Mouse (Mus musculus) cerebellum, adult 9-11 months (tissue): Measurements from ENCODE around the gene Kif17.
A peak's percentile ranks its signal among the peaks of the same experiment; 100 is the strongest.
"Not testable (repeated sequence)": the region's sequence is repeated elsewhere in the genome, so short reads cannot be mapped to it uniquely, and the experiment has no call there.

ENCODE experiments used
- DNase-seq: peaks from one replicate; pipeline ENCODE4 v3.0.0; 2022

Kif17 gene

DNA sequence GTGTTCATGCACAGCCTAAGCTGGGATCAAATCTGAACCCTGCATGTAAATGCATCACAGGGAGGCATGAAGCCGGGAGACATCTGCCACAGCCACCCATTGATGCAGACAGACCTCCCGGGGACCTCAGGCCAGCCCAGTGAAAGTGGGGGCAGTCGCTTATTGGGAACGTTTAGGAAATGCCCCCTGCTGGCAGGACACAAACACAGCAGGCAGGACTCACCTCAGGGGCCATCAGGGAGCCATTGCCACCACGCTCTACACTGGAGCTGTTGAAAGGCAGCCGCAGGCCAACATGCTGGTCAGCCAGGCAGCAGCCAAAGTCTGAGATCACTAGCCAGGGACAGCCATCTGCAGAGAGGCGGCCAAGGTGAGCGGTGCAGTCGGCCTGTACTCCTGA, 65.5 kb downstream of the Kif17 start:
- DNase-seq = no peak

DNA sequence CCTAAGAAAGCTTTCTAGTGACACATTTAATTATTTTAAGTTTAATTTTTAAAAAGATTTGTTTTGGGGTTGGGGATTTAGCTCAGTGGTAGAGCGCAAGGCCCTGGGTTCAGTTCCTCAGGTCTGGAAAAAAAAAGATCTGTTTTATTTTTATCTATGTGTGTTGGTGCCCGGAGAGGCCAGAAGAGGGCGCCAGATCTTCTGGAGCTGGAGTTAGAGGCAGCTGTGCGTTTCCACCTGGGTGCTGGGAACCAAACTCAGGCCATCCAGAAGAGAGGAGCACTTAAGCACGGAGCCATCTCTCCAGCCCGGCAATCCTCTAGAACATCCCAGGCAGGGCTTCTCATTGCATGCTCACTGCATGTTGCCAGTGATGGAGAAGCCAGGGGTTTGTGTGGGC, 66.1 kb downstream of the Kif17 start:
- DNase-seq = no peak

DNA sequence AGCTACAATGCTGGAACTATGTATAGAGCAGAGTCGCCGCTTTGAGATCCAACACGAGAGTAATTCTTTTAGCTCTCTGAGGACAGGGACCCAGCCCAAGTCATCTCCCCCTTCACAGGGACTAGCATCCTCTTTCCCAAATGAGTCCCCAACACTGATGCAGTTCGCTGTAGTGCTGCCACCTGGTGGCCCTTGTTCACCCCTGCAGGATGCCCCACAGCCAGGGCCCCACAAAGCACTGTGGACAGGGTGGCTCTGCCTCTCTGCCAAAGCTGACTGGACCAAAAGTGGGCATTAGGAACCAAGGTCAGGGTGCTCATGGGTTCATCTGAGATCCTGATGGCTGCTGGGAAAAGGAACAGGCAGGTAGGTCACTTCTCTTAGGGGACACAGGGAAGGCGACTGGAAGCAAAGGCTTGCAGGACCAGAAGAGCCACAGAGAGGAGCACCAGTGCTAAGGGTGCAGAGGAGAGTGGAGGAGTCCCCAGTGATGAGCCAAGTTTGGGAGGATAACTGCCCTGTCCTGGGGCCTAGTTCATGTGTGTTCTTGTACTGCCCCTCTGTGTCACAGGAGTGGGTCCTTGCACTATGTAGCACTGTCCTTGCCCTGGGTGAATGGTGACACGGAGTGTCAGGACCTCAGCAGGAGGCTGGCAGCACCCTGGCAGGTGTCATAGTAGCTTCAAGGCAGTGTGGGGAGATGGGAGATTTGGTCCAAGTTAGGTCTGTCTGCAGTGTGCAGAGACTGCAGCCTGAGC, 68.5 kb downstream of the Kif17 start:
- DNase-seq = no peak

DNA sequence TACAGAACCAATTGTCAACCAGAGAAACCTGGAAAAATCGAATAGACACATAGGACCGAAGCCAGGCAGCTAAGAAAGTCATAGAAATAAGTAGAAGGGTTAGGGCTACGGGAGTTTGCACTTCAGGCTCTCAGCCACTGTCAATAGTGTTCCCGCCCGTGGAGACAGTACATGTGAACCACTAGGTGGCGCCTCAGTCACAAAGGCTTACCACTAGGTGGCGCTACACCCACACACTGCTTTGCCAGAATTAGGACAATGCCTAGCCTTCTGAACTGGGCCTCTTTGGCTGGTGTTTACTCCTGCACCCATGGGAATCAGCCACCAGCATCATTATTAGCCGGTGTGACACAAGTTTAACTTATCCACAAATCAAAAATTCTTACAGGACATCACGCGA, 69.3 kb downstream of the Kif17 start:
- peak; percentile 86 for DNase-seq

DNA sequence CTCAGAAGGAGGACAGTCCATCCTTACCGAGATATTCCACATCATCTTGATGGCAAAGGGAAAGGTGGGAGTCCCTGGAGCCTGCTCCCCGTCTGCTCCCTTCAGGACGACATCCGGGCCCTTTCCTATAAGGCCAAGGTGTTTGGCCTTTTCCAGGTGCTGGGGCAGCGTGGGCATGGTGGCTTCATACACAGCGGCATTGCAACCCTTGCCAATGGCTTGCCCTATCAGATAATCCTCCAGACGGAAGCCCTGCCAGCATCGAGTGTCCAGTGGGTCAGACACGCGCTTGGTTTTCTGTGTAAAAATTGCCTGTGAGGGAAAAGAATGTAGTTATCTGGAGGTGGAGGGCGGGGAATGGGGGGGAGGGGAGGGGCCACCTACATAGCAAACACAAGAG, 70.5 kb downstream of the Kif17 start:
- no peak for DNase-seq

- DNase-seq = no peak
Measured at GRCm38 (mm10) chr4:138321488-138321887, 71.3 kb downstream of the Kif17 start.

- no peak for DNase-seq
Measured at GRCm38 (mm10) chr4:138322692-138323091, 72.5 kb downstream of the Kif17 start.

DNA sequence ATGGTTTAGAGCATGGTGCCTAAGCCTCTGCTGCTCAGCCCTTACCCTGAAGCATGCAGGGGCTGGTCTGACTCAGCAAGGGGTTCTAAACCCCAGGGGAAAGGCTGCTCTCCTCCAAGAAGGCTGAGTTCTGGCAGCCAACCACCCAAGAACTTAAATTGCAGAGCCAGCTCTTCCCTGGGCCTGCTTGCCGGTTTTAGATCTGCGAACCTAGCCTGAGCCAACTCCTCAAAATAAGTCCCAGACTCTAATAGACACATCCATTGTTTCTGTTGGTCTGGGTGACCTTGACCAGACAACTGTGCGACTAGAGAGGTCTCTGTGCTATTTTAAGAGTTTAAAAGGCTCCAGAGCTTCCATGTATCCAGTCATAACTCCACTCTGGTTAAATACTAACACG, 73.5 kb downstream of the Kif17 start:
- DNase-seq = no peak

DNA sequence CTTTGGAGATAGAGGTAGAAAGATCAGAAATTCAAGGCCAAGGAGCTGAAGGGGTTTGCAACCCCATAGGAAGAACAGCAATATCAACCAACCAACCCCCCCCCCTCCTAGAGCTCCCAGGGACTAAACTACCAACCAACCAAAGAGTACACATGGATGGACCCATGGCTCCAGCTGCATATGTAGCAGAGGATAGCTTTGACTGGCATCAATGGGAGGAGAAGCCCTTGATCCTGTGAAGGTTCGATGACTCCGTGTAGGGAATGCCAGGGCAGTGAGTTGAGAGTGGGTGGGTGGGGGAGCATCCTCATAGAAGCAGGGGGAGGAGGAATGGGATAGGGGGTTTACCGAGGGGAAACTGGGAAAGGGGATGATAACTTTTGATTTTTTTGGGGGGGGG, 74.2 kb downstream of the Kif17 start:
- DNase-seq = no peak

- peak; percentile 96 for DNase-seq
Measured at GRCm38 (mm10) chr4:138325466-138326076, 75.3 kb downstream of the Kif17 start.

DNA sequence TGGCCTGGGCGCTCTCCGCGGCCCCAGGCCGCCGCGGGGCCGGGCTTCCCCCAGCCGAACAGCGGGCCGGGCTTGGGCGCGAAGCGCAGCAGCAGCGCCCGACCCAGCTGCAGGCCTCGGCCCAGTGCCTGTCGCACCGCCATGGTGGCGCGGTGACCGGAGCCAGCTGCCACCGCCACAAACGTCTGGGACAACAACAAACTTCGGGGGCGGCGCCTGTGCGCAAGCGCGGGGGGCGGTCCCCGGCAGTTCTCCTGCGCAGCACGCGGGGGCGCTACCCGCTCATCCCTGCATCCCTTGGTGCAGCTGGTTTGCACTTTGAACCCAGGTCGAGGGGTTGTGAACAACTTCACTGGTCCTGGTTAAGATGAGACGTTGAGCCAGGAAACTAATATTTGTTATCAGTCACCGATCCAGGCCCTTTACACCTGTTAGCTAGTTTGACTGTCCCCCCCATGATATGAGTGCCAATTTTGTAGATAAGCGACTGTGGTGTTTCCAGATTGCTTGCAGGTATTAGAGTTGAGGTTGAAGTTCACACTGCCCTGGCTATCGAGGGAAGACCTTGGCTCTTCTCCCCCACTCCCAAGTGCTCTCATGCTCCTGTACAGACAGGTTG, 76.0 kb downstream of the Kif17 start, which contains the start of gene Pink1:
Gene Pink1 (minus strand): TSS at position 231 of the 619 bp plus-strand sequence.
- DNase-seq = peak; percentile 93

- DNase-seq = not testable (repeated sequence)
Measured at GRCm38 (mm10) chr4:138327155-138327554, 76.9 kb downstream of the Kif17 start.

- DNase-seq = no peak
Measured at GRCm38 (mm10) chr4:138327891-138328470, 77.7 kb downstream of the Kif17 start.

DNA sequence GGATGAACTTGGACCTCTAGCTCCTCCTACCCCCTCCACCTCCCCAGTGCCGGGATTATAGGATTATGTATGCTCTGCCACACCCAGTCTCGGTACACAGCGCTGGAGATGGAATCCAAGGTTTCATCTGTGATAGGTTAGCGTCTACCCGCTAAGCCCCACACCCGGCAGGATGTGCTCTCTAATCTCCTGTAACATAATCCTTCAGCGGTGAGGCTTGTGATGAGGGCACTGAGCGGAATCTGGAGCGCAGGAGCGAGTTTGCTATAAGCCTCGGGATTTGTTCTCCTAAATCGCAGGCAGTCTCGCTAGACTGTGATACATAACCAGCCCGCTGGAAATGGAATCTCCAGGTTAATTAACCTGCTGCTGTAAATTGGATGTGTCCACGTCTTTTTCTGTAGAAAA, 80.0 kb downstream of the Kif17 start:
- no peak for DNase-seq

DNA sequence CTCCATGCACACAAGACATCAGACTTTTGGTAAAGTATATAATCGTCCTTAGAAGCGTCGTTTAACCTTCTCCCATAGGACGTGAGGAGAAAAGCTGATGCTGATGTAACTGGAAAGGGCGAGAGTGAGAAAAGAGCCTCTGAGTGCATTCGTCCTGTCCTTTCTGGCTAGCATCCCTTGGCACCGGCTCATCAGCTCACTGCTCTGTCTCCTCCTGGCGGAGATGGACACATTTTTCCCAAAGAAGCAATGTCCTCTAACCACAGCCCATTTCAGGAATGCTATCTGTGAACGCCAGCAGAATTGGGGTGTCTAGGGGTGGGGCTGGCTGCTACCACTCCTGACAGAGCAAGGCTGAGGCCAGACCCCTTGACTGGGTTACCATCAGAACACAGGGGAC, 81.4 kb downstream of the Kif17 start:
- peak; percentile 64 for DNase-seq

DNA sequence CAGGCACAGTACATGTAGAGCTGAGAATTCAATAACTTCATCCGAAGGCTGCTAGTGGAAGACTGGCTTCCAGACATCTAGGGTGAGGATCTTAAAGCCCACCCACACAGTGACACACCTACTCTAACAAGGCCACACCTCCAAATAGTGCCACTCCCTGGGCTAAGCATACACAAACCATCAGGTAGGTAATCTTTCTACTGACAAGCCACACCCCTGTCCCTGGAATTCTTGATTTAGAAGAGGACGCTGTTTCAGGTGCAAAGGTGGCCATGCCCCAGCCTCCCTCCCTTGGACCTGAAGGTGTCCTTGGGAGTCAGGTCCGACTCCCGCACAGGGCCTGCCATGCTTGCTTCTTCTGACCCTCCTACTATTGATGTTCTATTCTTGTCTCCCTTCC, 82.9 kb downstream of the Kif17 start:
- no peak for DNase-seq

GRCm38 (mm10) chr4:138335036-138335435, 84.8 kb downstream of the Kif17 start:
- no peak for DNase-seq

DNA sequence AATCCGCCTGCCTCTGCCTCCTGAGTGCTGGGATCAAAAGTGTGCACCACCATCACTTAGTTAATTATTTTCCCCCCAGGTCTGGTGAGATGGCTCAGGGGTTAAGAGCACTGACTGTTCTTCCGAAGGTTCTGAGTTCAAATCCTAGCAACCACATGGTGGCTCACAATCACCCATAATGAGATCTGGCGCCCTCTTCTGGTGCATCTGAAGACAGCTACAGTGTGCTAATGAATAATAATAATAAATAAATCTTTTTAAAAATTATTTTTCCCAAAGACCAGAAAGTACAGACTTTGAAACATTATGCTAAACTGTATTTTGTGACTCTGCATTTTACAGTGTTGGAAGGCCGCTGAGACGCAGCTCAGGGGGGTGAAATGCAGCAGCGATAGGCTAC, 85.4 kb downstream of the Kif17 start:
- no peak for DNase-seq

DNA sequence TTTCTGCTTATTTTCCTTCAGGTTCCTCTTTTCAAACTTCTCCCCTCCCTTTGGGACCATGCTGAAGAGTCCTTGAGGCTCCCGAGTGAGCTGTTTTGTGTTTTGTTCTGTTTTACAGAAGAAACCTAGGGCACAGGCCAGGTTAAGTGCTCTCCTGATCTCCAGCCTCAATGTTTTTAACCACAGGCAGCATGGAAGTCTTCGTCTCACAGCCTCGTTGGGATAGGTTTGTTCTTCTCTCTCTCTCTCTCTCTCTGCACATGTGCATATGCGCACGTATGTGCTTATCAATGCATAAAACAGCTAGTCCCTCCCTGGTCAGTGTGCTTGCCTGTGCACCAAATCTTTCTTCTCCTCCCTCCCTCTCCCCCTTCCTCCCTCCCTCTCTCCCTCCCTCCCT, 86.6 kb downstream of the Kif17 start:
- DNase-seq = no peak

DNA sequence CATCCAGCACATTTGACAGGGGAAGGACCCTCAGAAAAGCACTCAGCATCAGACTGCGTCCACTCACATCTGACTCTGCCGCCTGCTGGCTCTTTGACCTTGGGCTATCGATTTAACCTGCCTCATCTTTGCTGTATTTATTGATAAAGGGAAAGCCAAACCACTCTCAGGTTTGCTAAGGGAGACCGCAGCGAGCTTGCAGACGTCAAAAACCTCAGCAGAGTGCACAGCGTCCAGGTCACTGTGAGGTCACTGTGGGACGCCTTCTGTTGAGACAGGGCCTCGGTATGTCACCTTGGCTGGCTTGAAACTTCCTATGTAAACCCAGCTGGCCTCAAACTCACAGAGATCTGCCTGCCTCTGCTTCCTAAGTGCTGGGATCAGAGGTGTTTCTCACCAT, 87.1 kb downstream of the Kif17 start:
- no peak for DNase-seq

DNA sequence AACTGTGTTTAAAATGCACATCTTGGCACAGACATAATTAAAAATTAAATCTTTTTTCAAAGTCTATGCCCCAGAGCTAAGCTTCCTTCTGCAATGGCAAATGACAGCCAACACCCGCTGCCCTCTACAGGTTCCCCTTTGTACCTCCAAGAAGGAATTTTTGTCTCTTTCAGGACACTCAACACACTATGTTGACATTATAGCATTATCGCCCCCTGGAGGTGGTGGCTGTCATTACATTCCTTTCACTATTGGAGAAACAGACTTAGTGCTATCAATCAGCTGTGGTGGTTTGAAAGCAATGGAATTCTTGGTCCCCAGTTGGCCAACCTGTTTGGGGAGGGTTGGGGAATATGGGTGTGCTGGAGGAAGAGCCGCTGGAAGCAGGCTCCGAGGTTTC, 89.7 kb downstream of the Kif17 start:
- DNase-seq = peak; percentile 64

GRCm38 (mm10) chr4:138341393-138341792, 91.2 kb downstream of the Kif17 start:
- DNase-seq = no peak

GRCm38 (mm10) chr4:138342048-138342447, 91.8 kb downstream of the Kif17 start:
- no peak for DNase-seq

GRCm38 (mm10) chr4:138342778-138343177, 92.5 kb downstream of the Kif17 start:
- no peak for DNase-seq
